In the genomic region with DNA sequence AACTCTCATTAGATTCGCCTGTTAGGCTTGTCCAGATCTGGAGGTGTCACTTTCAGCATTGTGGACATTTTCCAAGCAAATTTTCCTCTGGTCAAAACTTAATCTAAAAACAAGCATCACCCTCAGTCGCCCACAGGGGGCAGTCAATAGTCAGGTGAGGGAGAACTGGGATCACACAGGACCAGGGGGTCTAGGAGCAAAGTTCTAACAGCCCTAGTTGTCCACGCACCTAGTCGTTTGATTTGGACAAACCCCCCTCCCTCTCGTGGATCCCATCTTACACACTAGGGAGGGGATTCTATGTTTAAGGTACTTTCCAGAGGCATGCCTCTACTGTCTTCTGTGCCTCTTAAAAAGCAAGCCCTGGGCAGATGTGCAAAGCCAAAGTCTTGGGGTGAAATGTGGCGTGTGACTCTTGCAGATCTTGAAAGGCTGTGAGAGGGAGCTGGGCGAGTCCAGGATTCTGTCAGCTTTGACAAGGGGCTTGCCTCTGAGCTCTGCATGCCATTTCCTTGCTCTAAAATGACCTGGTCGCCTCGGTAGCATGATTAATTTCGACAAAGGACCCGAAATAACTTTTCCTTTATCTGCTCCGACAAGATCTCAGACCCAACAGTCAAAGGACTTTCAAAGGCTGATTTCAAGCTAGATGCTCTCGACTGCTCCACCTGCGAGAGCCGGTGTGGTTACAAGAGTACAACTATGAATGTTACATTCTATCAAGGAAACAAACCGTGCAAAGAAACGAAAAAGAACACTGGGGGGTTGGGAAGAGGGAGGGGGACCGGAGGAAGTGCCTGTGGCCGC, we compare ENCODE assay signal across 9 mouse cellular contexts. TPM values are rescaled to one million over a fixed set of nuclear protein-coding genes. Genes with fewer than 3 reads are reported as not detected.
A peak's percentile ranks its signal among the peaks of the same experiment; 100 is the strongest.
DNase-seq lines count a peak whose midpoint lies in the region; ATAC-seq and TF ChIP-seq lines count a peak whose summit lies in the region.
"Had no signal": no experiment of that assay in that cellular context is flagged by ENCODE, and none has a peak within 500 bp of the region (broad histone marks: within the 10 kb centered on the region; RNA-seq: fewer than 3 reads in every experiment).

No protein-coding gene starts in this region.

- WGBS in heart, embryonic 15.5 days: 5% methylated on average over 19 of the region's 19 CpGs

- H3K9ac ChIP-seq in heart, embryonic 15.5 days: peak overlapping the region; percentile 67; the same call in 1 of the 2 replicates

- H3K4me1 ChIP-seq in cortical plate, adult 2 months (ENCODE audit: control insufficient read depth, insufficient read depth, low read length): no peaks in the 10 kb centered on the region; the same call in 1 of the 2 replicates
- H3K4me1 ChIP-seq in heart, embryonic 15.5 days (replicated peaks): peaks cover 28% of the 10 kb centered on the region

- H3K27ac ChIP-seq in cortical plate, adult 2 months (ENCODE audit: insufficient read depth, low read length): no peak overlapping the region
- H3K27ac ChIP-seq in heart, embryonic 15.5 days: no peak overlapping the region

- DNase-seq in gastrocnemius, postnatal 14 days: peak; percentile 18
- DNase-seq in gastrocnemius, postnatal 36 days: no peak
- DNase-seq in R1 (ENCODE audit: low read depth, low spot score): peak; percentile 71
- DNase-seq in kidney, postnatal 4 days: peak; percentile 71 to 77
- peak; percentile 59 for DNase-seq in mesoderm, embryonic 11.5 days (ENCODE audit: low read depth, low spot score)
- peak; percentile 39 to 55 for DNase-seq in spleen, postnatal 14 days (ENCODE audit: low spot score in 2 of 2)

- peak; percentile 44 for TF ChIP-seq CTCF in cortical plate, adult 2 months (IDR thresholded peaks at IDR 0.05; ENCODE audit: extremely low read depth, insufficient read depth, low read length)

- peak overlapping the region; percentile 38; the same call in 1 of the 2 replicates for H3K4me3 ChIP-seq in cortical plate, adult 2 months (ENCODE audit: insufficient read depth, low read length)
- peak overlapping the region; percentile 74 for H3K4me3 ChIP-seq in heart, embryonic 15.5 days

- no peak for ATAC-seq in heart, embryonic 15.5 days (replicated peaks; ENCODE audit: insufficient number of reproducible peaks, insufficient read depth, low FRiP score, low read depth)
- ATAC-seq: Patski had no signal

- no peaks in the 10 kb centered on the region for H3K9me3 ChIP-seq in heart, embryonic 15.5 days (replicated peaks)

- H3K27me3 ChIP-seq in heart, embryonic 15.5 days: peaks cover 25% of the 10 kb centered on the region

- peak overlapping the region; percentile 100 for H3K4me2 ChIP-seq in heart, embryonic 15.5 days

- no peaks in the 10 kb centered on the region for H3K36me3 ChIP-seq in heart, embryonic 15.5 days

- no peak for TF ChIP-seq POLR2A in cortical plate, adult 2 months (IDR thresholded peaks at IDR 0.05; ENCODE audit: extremely low read depth, insufficient read depth, low read length)

- intact Hi-C loops in gastrocnemius, postnatal 14 days (cut with DNase I; ENCODE audit: low total_unique reads): no loop called here
- intact Hi-C loops in gastrocnemius, postnatal 36 days (cut with DNase I): no loop called here

RNA-seq across cellular contexts. Expression of gene Myb, which starts 2.5 kb away (rescaled TPM):
- total RNA-seq in gastrocnemius, postnatal 14 days (2021): under 1 TPM; 0.16 to 0.33 TPM
- 1 to 10 TPM in 1 of 2 experiments, not detected in 1; 1.9 TPM for total RNA-seq in gastrocnemius, postnatal 36 days (2021)
- 0.44 and 0.56 TPM in 2 replicates for polyA plus RNA-seq in cortical plate, adult 2 months (2012; rRNA removed)
- 1.6 and 9.4 TPM in 2 replicates for polyA plus RNA-seq in heart, embryonic 15.5 days (2015; fragmentation: Nextera tagmentation; extraction: Ambion mirVana)

Comparison
In these comparisons a context has a peak if more than half of its experiments do, and no peak if none do; other contexts are left out.
1. DNase-seq: peak in gastrocnemius, postnatal 14 days (single experiment), R1 (single experiment), kidney, postnatal 4 days (2 of 2), mesoderm, embryonic 11.5 days (single experiment) and spleen, postnatal 14 days (2 of 2); none in gastrocnemius, postnatal 36 days (0 of 2).